Mouse (Mus musculus) ES-E14 (cell line): ENCODE data around the gene Dpf1. TPM values are rescaled to one million over a fixed set of nuclear protein-coding genes. Genes with fewer than 3 reads are reported as not detected.

Experiments used
- DNase-seq: peaks from one replicate; pipeline ENCODE4 v3.0.0-alpha.2; 2013; ENCODE audit warnings: low read depth, low spot score
- H3K27ac ChIP-seq: 2 replicates; pipeline ENCODE4 v1.5.1; 2012; ENCODE audit warnings: low read depth, mild to moderate bottlenecking, low read length, moderate library complexity, mixed read lengths; ENCODE audit not compliant: poor library complexity, insufficient read depth, severe bottlenecking
- H3K36me3 ChIP-seq: 2 replicates; pipeline ENCODE4 v1.6.1; 2012; ENCODE audit warnings: mild to moderate bottlenecking, low read length, moderate library complexity, mixed read lengths; ENCODE audit not compliant: control insufficient read depth, poor library complexity, insufficient read depth, severe bottlenecking
- H3K4me1 ChIP-seq, 2 experiments: fragments of 150-350 bp in 1 of 2; sonication (generic) in 1 of 2; 2 replicates each; pipeline ENCODE4 v1.6.1; 2012; ENCODE audit warnings: low read length in 2 of 2, mild to moderate bottlenecking in 1 of 2, mixed read lengths in 1 of 2; ENCODE audit not compliant: control insufficient read depth in 2 of 2, insufficient read depth in 2 of 2, poor library complexity in 1 of 2
- H3K4me3 ChIP-seq, 2 experiments: fragments of 150-350 bp in 1 of 2; sonication (generic) in 1 of 2; 2 replicates each; pipeline ENCODE4 v1.5.1; 2012; ENCODE audit warnings: low read length in 2 of 2, low read depth in 1 of 2, mild to moderate bottlenecking in 1 of 2, mixed read lengths in 1 of 2; ENCODE audit not compliant: insufficient read depth in 1 of 2, poor library complexity in 1 of 2, severe bottlenecking in 1 of 2
- H3K9ac ChIP-seq: 2 replicates; pipeline ENCODE4 v1.6.1; 2012; ENCODE audit warnings: low read depth, mild to moderate bottlenecking, low read length, mixed read lengths; ENCODE audit not compliant: poor library complexity, insufficient read depth, severe bottlenecking
- H3K9me3 ChIP-seq: fragments of 150-350 bp; sonication (generic); 2 replicates; pipeline ENCODE4 v1.6.1; 2012; ENCODE audit warnings: low read depth, mild to moderate bottlenecking, low read length; ENCODE audit not compliant: control insufficient read depth, insufficient read depth
- CHD2 ChIP-seq: IDR thresholded peaks from 2 replicates; pipeline ENCODE4 v1.6.1; 2014; ENCODE audit warnings: mild to moderate bottlenecking, low read depth, low read length, inconsistent platforms
- HCFC1 ChIP-seq: IDR thresholded peaks from 2 replicates; pipeline ENCODE4 v1.6.1; 2012; ENCODE audit warnings: low read length, inconsistent platforms, borderline replicate concordance; ENCODE audit not compliant: insufficient read depth
- MAFK ChIP-seq: IDR thresholded peaks from 2 replicates; pipeline ENCODE4 v1.6.1; 2014; ENCODE audit warnings: mild to moderate bottlenecking, low read depth, low read length, inconsistent platforms; ENCODE audit not compliant: insufficient read depth
- ZC3H11A ChIP-seq: IDR thresholded peaks from 2 replicates; pipeline ENCODE4 v1.6.1; 2012; ENCODE audit warnings: low read depth, mild to moderate bottlenecking, inconsistent platforms, low read length, borderline replicate concordance
- ZNF384 ChIP-seq: IDR thresholded peaks from 2 replicates; pipeline ENCODE4 v1.6.1; 2012; ENCODE audit warnings: low read depth, low read length, inconsistent platforms
- in situ Hi-C, 2 experiments: fragments of 600-800 bp; cut with MboI; formaldehyde crosslinking; loops; one replicate each; pipeline ENCODE4 v1.15.1; 2025; ENCODE audit warnings: low sequenced_read_pairs in 2 of 2, inconsistent platforms in 1 of 2; ENCODE audit not compliant: unreplicated experiment in 2 of 2
- total RNA-seq: library from RNA; depleted of rRNA; stranded (reverse); fragments of 300-350 nt; gene quantifications from 2 replicates; pipeline ENCODE4 v1.2.3, GENCODE M21; 2012

Gene Dpf1
- total RNA-seq, 1 experiment: 18.0 TPM

DNA sequence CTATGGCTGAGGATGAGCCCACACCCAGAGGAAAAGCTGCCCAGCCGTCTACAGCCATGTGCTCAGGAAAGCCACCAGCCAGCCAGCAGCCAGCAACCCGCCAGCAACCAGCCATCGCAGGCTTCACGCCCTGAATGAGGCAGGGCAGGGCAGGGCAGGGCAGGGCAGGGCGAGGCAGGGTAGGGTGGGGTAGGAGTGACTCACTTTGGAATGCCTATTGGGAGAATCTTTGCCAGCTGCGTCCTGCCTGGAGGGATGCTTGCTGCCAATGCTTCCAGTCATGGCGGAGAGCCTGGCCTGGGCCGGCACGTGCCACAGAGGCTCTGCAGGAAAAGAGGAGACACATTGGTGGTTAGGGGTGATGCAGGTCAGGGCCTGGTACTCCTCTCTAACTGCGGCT is 46.7 kb downstream of the Dpf1 start:
- no peaks in the 10 kb centered on the region for H3K9me3 ChIP-seq
- H3K9ac ChIP-seq: no peak overlapping the region; the same call in 1 of the 2 replicates
- H3K27ac ChIP-seq: no peak overlapping the region
- no peak for TF ChIP-seq ZNF384
- H3K36me3 ChIP-seq: peaks cover 21% of the 10 kb centered on the region
- in situ Hi-C loops: no loop called here
- H3K4me1 ChIP-seq: peaks cover 3 to 16% of the 10 kb centered on the region in 2 experiments; a peak in 2 of 4 replicates
- H3K4me3 ChIP-seq: no peak overlapping the region
- DNase-seq: no peak

GRCm38 (mm10) chr7:29352246-29352645 is 48.5 kb downstream of the Dpf1 start:
- TF ChIP-seq ZC3H11A (no peak), CHD2 (no peak), ZNF384 (no peak), HCFC1 (no peak), MAFK (no peak)
- H3K36me3 ChIP-seq: peaks cover 22% of the 10 kb centered on the region

DNA sequence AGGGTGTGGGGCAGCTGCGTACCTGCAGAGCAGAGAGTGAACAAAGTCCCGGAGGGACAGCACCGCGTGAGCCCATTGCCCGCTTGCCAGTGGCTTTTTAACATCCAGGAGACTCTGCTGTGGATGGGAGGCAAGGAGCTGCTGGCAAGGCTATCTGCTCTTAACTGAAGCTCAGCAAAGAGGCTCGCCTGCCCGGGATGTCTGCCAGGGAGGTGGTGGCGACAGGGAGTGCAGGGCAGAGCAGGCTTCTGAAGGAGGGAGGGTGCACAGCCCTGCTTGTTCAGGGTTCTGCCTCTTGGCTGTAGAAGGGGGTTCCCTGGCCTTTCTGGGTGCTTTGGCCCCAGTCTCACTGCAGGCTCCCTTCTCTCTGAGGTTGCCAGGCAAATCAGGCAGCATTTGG is 50.4 kb downstream of the Dpf1 start:
- Histone ChIP-seq H3K9ac (no peak overlapping the region), H3K4me3 (no peak overlapping the region), H3K9me3 (no peaks in the 10 kb centered on the region), H3K27ac (no peak overlapping the region), H3K36me3 (peaks cover 14% of the 10 kb centered on the region; the same call in 1 of the 2 replicates), H3K4me1 (peaks cover 3 to 14% of the 10 kb centered on the region in 2 experiments; a peak in 2 of 4 replicates)
- in situ Hi-C loops: no loop called here
- DNase-seq: no peak
- TF ChIP-seq ZNF384 (no peak), HCFC1 (no peak), MAFK (no peak), CHD2 (no peak), ZC3H11A (no peak)

More at GRCm38 (mm10) chr7:29352246-29352645, 48.5 kb downstream of the Dpf1 start:
- peaks cover 3 to 16% of the 10 kb centered on the region in 2 experiments; a peak in 2 of 4 replicates for H3K4me1 ChIP-seq
- no peak for DNase-seq
- no peak overlapping the region for H3K27ac ChIP-seq
- no peak overlapping the region for H3K9ac ChIP-seq
- no peak overlapping the region for H3K4me3 ChIP-seq
- in situ Hi-C loops: no loop called here
- no peaks in the 10 kb centered on the region for H3K9me3 ChIP-seq

- Histone ChIP-seq H3K9me3 (no peaks in the 10 kb centered on the region), H3K4me3 (no peak overlapping the region), H3K27ac (no peak overlapping the region), H3K9ac (no peak overlapping the region), H3K4me1 (peaks cover 0 to 4% of the 10 kb centered on the region in 2 experiments; a peak in 1 of 4 replicates), H3K36me3 (peaks cover 14% of the 10 kb centered on the region; the same call in 1 of the 2 replicates)
- in situ Hi-C loops: no loop called here
- DNase-seq: no peak
- TF ChIP-seq CHD2 (no peak), HCFC1 (no peak), MAFK (no peak), ZNF384 (no peak), ZC3H11A (no peak)
Observed at GRCm38 (mm10) chr7:29355406-29355805, 51.7 kb downstream of the Dpf1 start.

- no peak overlapping the region for H3K27ac ChIP-seq
- in situ Hi-C loops: no loop called here
- H3K9me3 ChIP-seq: no peaks in the 10 kb centered on the region
- no peak overlapping the region for H3K4me3 ChIP-seq
- H3K4me1 ChIP-seq: no peaks in the 10 kb centered on the region
- peaks cover 9% of the 10 kb centered on the region; the same call in 1 of the 2 replicates for H3K36me3 ChIP-seq
- TF ChIP-seq MAFK (no peak), ZC3H11A (no peak), ZNF384 (no peak), HCFC1 (no peak), CHD2 (no peak)
- H3K9ac ChIP-seq: no peak overlapping the region
- DNase-seq: no peak
Observed at GRCm38 (mm10) chr7:29361497-29361896, 57.7 kb downstream of the Dpf1 start.
